Mouse (Mus musculus): ENCODE data around the gene Fam166b. TPM values are rescaled to one million over a fixed set of nuclear protein-coding genes. Genes with fewer than 3 reads are reported as not detected.

Fam166b gene
- polyA plus RNA-seq, 1 experiment from 2014 or later = 0.16 TPM

- WGBS = 5% methylated on average over 17 of the region's 18 CpGs
Observed at GRCm38 (mm10) chr4:43453413-43453812, 24.5 kb upstream of the Fam166b start.

GRCm38 (mm10) chr4:43452315-43452714 lies 23.4 kb upstream of the Fam166b start:
- H3K4me1 ChIP-seq (replicated peaks; ENCODE audit: control insufficient read depth, insufficient read depth, low read length) = no peaks in the 10 kb centered on the region; the same call in 1 of the 2 replicates
- H3K27me3 ChIP-seq (replicated peaks; ENCODE audit: control insufficient read depth, insufficient read depth, low read length) = peaks cover 26% of the 10 kb centered on the region
- 47% methylated on average over 11 of the region's 11 CpGs for WGBS
- no peak overlapping the region for H3K4me2 ChIP-seq (replicated peaks; ENCODE audit: low read depth)
- TF ChIP-seq CTCF (IDR thresholded peaks at IDR 0.05; ENCODE audit: low read depth) = no peak
- H3K36me3 ChIP-seq (ENCODE audit: control insufficient read depth, insufficient read depth) = peaks cover 7% of the 10 kb centered on the region
- no peak overlapping the region for H3K4me3 ChIP-seq (ENCODE audit: low read depth, low read length)
- H3K9ac ChIP-seq (ENCODE audit: low read depth, low read length) = no peak overlapping the region
- no peak overlapping the region for H3K27ac ChIP-seq (ENCODE audit: low read depth, low read length)
- H3K9me3 ChIP-seq (ENCODE audit: control insufficient read depth) = no peaks in the 10 kb centered on the region
- ATAC-seq = no peak

More at GRCm38 (mm10) chr4:43453413-43453812, 24.5 kb upstream of the Fam166b start:
- H3K9ac ChIP-seq (ENCODE audit: low read depth, low read length) = peak overlapping the region; percentile 26; the same call in 1 of the 2 replicates
- no peaks in the 10 kb centered on the region for H3K9me3 ChIP-seq (ENCODE audit: control insufficient read depth)
- TF ChIP-seq CTCF (IDR thresholded peaks at IDR 0.05; ENCODE audit: low read depth) = no peak
- peaks cover 26% of the 10 kb centered on the region for H3K27me3 ChIP-seq (replicated peaks; ENCODE audit: control insufficient read depth, insufficient read depth, low read length)
- no peaks in the 10 kb centered on the region for H3K36me3 ChIP-seq (ENCODE audit: control insufficient read depth, insufficient read depth)
- peak overlapping the region; percentile 58 for H3K4me2 ChIP-seq (replicated peaks; ENCODE audit: low read depth)
- no peak overlapping the region for H3K27ac ChIP-seq (ENCODE audit: low read depth, low read length)
- peak overlapping the region; percentile 16 for H3K4me3 ChIP-seq (ENCODE audit: low read depth, low read length)
- H3K4me1 ChIP-seq (replicated peaks; ENCODE audit: control insufficient read depth, insufficient read depth, low read length) = no peaks in the 10 kb centered on the region; the same call in 1 of the 2 replicates
- ATAC-seq = no peak

GRCm38 (mm10) chr4:43448554-43448953 lies 19.6 kb upstream of the Fam166b start:
- H3K27me3 ChIP-seq (replicated peaks; ENCODE audit: control insufficient read depth, insufficient read depth, low read length) = peaks cover 11% of the 10 kb centered on the region
- H3K4me3 ChIP-seq (ENCODE audit: low read depth, low read length) = no peak overlapping the region
- H3K36me3 ChIP-seq (ENCODE audit: control insufficient read depth, insufficient read depth) = peaks cover 28% of the 10 kb centered on the region
- no peak overlapping the region for H3K4me2 ChIP-seq (replicated peaks; ENCODE audit: low read depth)
- ATAC-seq = no peak
- H3K9me3 ChIP-seq (ENCODE audit: control insufficient read depth) = no peaks in the 10 kb centered on the region
- H3K4me1 ChIP-seq (replicated peaks; ENCODE audit: control insufficient read depth, insufficient read depth, low read length) = 0 out of 2 replicates have a peak, but pooled peaks cover 8% of the 10 kb centered on the region
- TF ChIP-seq CTCF (IDR thresholded peaks at IDR 0.05; ENCODE audit: low read depth) = no peak
- H3K9ac ChIP-seq (ENCODE audit: low read depth, low read length) = no peak overlapping the region
- 93% methylated on average over 3 of the region's 3 CpGs for WGBS
- H3K27ac ChIP-seq (ENCODE audit: low read depth, low read length) = no peak overlapping the region

GRCm38 (mm10) chr4:43447251-43447650 lies 18.3 kb upstream of the Fam166b start:
- 84% methylated on average over 13 of the region's 13 CpGs for WGBS
- TF ChIP-seq CTCF (IDR thresholded peaks at IDR 0.05; ENCODE audit: low read depth) = no peak
- H3K27me3 ChIP-seq (replicated peaks; ENCODE audit: control insufficient read depth, insufficient read depth, low read length) = no peaks in the 10 kb centered on the region
- no peak for ATAC-seq
- H3K4me3 ChIP-seq (ENCODE audit: low read depth, low read length) = no peak overlapping the region
- H3K9ac ChIP-seq (ENCODE audit: low read depth, low read length) = no peak overlapping the region
- H3K27ac ChIP-seq (ENCODE audit: low read depth, low read length) = no peak overlapping the region
- H3K4me2 ChIP-seq (replicated peaks; ENCODE audit: low read depth) = no peak overlapping the region
- H3K36me3 ChIP-seq (ENCODE audit: control insufficient read depth, insufficient read depth) = peaks cover 28% of the 10 kb centered on the region
- 0 out of 2 replicates have a peak, but pooled peaks cover 8% of the 10 kb centered on the region for H3K4me1 ChIP-seq (replicated peaks; ENCODE audit: control insufficient read depth, insufficient read depth, low read length)
- no peaks in the 10 kb centered on the region for H3K9me3 ChIP-seq (ENCODE audit: control insufficient read depth)

DNA sequence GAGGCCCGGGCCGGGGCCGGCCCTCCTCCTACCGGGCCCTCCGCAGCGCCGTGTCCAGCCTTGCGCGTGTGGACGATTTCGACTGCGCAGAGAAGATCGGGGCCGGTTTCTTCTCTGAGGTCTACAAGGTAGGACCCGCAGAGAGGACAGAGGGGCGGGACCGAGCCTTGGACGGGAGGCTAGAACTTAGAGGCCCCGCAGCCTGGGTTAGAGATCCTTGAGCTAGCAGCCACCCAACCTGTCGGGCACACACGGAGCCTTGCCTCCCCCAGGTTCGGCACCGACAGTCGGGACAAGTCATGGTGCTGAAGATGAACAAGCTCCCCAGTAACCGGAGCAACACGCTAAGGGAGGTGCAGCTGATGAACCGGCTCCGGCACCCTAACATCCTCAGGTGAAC lies 14.6 kb upstream of the Fam166b start:
- ATAC-seq = no peak
- Histone ChIP-seq H3K27me3 (replicated peaks; ENCODE audit: control insufficient read depth, insufficient read depth, low read length) (no peaks in the 10 kb centered on the region), H3K36me3 (ENCODE audit: control insufficient read depth, insufficient read depth) (peaks cover 28% of the 10 kb centered on the region), H3K27ac (ENCODE audit: low read depth, low read length) (peak overlapping the region; percentile 94), H3K9ac (ENCODE audit: low read depth, low read length) (peak overlapping the region; percentile 96), H3K4me1 (replicated peaks; ENCODE audit: control insufficient read depth, insufficient read depth, low read length) (0 out of 2 replicates have a peak, but pooled peaks cover 8% of the 10 kb centered on the region), H3K4me2 (replicated peaks; ENCODE audit: low read depth) (peak overlapping the region; percentile 95), H3K4me3 (ENCODE audit: low read depth, low read length) (peak overlapping the region; percentile 97), H3K9me3 (ENCODE audit: control insufficient read depth) (no peaks in the 10 kb centered on the region)
- no peak for TF ChIP-seq CTCF (IDR thresholded peaks at IDR 0.05; ENCODE audit: low read depth)
- WGBS = under 1% methylated on average over 28 of the region's 28 CpGs

- no peak for TF ChIP-seq CTCF (IDR thresholded peaks at IDR 0.05; ENCODE audit: low read depth)
- peaks cover 25% of the 10 kb centered on the region for H3K36me3 ChIP-seq (ENCODE audit: control insufficient read depth, insufficient read depth)
- H3K4me3 ChIP-seq (ENCODE audit: low read depth, low read length) = peak overlapping the region; percentile 97
- ATAC-seq = peak; percentile 81
- WGBS = under 1% methylated on average over 78 of the region's 88 CpGs
- no peaks in the 10 kb centered on the region for H3K9me3 ChIP-seq (ENCODE audit: control insufficient read depth)
- peak overlapping the region; percentile 95 for H3K4me2 ChIP-seq (replicated peaks; ENCODE audit: low read depth)
- H3K27me3 ChIP-seq (replicated peaks; ENCODE audit: control insufficient read depth, insufficient read depth, low read length) = no peaks in the 10 kb centered on the region
- H3K4me1 ChIP-seq (replicated peaks; ENCODE audit: control insufficient read depth, insufficient read depth, low read length) = 0 out of 2 replicates have a peak, but pooled peaks cover 8% of the 10 kb centered on the region
- H3K27ac ChIP-seq (ENCODE audit: low read depth, low read length) = peak overlapping the region; percentile 94
- peak overlapping the region; percentile 96 for H3K9ac ChIP-seq (ENCODE audit: low read depth, low read length)
Observed at GRCm38 (mm10) chr4:43442456-43443361, 13.8 kb upstream of the Fam166b start.

All from intestine, postnatal 0 days (tissue).